Mouse (Mus musculus) retina, postnatal 7 days (tissue): ENCODE data around the gene Tmem115.

Source experiments
- DNase-seq: peaks from one replicate; pipeline ENCODE4 v3.0.0-alpha.2; 2012; ENCODE audit warnings: low read depth, low spot score

Tmem115 gene

DNA sequence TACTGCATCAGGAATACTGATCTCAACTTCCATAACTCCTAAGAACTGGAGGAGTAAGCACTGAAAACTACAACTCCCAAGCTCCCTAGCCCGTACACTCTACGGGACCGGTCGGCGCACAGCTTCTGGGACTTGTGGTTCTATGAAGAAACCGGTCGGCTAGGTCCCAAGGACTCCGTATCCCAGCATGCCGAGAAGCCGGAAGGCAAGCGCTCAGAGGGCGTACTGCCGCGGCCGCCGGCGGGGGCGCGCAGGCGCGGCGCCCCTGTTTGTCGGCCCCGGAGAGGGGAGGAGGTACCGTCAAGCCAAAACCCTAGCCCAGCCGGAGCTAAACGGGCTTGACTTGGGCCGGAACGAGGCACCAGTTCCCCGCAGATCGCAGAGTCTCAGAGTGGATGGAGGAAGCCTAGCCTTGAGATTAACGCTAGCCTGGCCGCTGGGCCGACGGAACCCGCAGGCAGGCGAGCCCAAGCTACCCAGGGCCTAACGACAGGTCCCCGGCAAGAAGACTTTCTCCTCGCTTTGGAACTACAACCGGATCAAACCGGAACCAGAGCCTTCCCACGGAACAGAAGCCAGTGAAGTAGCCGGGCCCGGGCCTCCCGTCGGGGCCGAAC, at the start of gene Tmem115:
Gene Tmem115, plus strand, starts transcription at position 155 of the 617 bp plus-strand sequence.
- DNase-seq: peak; percentile 88

DNA sequence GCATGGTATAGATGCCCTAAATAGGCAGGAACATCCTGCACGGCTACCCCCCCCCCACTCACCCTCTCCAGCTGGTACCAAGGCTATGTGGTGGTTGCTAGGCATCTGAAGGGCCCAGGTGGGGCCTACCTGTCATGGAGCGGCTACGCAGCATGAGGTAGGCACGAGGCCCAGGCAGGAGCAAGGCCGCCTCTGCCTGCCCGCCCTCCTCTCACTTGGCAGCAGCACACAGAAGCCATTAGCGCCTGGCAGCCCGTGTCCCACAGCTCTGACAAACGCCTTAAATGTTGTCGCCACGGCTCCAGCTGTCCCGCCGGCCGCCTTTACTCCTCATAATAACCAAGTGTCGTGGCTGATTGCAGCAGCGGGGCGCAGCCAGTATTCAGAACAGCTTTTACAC, 49.4 kb upstream of the Tmem115 start:
- DNase-seq: no peak

DNA sequence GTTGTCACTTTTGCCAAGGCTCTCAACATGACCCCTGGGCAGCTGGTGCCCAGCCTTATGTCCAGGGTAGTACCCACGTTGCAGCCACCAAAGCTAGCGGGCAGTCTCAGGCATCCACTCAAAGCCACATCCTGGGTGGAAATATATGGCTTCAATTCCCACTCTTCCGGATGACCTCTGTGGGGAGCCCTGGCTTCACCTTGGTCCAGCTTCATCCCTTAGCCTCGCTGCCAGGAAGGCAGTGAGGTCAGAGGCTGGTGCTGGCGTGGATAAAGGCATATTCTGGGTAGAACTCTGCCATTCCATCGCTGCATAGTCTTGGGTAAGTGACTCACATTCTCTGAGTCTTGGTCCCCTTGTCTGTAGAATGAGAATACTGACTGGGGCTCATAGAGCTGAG, 49.0 kb upstream of the Tmem115 start:
- DNase-seq: no peak

DNA sequence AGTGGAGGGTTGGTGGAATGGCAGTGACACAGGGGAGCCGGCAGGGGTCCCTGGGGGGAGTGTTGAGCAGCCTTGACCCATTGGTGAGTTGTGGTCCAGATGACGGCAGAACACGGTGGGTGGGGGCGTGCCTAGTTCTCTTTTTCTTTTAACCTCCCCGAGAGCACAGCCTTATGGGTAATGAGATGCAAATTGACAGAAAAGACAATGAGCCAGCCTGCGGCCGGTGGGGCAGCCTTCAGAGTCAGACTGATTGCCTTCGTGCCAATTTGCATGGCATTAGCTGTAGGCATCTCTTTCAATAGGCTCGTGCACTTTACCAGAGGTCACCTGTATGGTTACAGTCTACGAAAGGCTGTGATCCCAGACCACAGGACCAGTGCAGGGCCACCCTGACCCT, 47.7 kb upstream of the Tmem115 start:
- DNase-seq: no peak

DNA sequence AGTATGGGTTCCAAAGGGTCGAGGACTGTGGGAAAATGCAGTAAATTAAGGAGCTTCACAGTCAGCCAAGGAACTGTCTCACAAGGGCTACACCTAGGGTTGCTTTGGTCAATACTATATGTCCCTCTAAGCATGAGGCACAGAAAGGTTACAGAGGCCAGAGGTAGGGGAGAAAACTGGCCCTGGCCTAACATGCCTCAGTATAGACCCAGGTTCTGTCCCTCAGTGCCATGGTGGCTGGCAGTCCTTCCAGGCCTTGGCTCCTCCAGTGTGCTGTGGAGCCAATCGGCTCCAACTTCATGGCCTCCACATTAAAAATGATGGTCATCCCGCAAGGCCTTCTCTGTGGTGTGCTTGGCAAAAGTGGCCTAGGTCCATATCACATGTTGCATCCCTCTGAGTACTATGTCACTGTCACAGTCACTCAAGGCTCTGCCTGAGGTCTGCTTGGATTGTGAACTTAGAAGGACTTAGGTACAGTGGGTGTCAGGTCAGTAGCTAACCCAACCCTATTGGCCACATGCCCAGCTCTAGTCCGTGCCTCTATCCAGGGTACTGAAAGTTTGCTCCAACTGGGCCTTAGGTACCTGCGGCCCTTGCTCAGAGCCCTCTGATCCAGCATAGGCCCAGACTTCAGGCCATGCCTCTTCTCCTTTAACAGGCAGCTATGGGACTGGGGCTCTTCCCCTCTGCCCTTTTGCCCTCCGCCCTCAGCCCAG, 47.1 kb upstream of the Tmem115 start:
- DNase-seq: no peak

DNA sequence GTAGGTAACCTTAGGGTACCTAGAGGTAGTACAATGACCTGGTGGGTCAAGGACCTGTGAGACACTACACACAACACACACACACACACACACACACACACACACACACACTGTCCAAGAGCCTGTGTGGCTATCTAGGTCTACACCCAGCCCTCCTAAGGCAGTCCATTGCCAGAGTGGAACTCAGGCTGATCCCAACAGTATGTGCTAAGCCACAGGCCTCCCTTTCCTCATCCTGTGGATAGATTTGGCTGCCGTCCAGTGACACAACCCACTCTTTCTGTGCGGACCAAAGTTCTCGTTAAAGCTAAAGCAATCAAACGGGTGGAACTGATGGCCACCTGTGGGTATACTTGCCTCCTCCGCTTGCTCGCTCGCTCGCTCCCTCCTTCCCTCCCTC, 43.6 kb upstream of the Tmem115 start:
- DNase-seq: no peak

DNA sequence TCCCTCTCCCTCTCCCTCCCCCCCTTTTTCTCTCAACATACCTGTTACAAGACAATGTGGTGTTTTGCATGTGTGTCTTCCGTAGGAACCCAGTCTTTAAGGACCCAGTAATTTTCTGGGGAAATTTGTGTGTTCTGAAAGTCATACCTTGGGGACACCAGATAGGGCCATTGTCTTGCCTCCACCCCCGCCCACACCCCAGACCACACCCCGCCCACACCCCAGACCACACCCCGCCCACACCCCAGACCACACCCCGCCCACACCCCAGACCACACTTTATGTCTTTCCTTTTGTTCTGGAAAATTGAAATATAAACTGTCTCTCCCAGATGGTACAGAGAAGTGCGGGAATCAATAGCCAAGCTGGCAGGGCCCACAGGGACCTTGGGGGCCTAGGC, 43.1 kb upstream of the Tmem115 start:
- no peak for DNase-seq

DNA sequence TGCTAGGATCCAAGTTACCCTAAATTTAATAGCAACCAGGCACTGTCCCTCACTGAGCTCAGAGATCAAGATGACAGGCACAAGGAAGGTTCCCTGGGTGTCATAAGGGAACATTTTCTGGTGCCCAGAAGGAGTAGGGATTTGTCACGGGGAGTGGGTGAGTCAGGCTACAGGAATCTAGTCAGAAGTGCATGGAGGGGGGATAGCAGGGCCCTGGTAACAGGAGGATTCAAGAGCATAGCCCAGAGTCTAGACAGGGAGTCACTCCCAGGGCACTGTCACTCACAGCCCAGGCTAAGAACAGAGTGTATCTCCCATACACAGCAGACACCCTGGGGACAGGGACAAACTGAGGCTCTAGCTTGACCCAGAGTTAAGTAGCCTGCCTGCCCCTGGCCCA, 40.2 kb upstream of the Tmem115 start:
- no peak for DNase-seq

DNA sequence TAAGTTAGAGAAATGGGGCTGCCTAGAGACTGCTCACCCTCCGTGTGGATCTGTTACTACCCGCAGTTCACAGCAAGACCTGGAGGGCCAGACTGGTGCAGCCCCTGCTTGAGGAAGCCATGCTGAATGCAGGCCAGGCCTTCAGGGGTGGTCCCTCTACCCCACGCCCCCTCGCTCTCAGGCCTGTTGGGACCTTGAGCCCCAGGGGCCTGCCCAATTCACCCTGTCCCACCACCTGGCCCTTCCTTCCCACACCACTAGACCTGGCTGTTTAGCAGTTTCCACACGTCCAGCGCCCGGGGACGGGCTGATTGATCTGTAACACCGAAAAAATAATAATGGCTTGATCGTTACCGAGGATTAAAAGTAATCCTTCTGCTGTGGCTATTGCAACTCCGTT, 39.5 kb upstream of the Tmem115 start:
- DNase-seq: no peak

DNA sequence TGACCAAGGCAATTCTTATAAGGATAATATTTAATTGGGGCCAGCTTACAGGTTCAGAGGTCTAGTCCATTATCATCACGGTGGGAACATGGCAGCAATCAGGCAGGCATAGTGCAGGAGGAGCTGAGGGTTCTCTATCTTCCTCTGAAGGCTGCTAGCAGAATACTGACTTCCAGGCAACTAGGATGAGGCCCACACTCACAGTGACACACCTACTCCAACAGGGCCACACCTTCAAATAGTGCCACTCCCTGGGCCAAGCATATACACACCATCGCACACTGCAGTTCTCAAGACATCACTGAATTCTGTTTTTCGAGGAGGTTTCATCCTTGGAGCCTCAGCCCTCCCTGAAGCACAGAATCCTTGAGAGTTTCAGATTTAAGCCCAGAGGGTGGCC, 37.4 kb upstream of the Tmem115 start:
- no peak for DNase-seq

DNA sequence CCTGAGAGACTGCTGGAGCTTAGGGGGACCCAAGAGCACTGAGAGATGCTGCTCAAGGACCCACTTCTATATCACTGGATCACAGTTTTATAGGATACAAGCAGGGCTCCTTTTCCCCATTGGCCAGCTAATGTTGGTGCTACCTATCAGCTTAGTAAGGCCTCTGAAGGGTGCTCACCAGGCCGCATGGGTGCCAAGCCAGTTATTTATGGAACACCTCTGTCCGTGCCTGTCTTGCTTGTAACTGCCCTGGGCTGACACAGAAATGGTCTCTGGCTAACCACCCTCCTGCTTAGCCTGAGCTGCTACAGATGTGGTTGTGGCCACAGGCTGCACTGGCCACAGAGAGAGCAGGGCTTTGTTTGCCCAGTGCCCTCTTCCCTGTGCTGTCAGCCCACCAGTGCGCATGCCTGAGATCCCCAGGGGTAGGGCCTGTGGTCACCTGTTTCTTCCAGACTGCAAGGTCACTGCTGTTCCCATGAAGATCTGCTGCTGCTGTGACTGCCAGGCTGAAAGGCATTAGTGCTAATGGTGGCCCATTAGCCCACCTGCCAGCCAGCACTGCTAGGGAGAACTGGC, 32.9 kb upstream of the Tmem115 start:
- no peak for DNase-seq

DNA sequence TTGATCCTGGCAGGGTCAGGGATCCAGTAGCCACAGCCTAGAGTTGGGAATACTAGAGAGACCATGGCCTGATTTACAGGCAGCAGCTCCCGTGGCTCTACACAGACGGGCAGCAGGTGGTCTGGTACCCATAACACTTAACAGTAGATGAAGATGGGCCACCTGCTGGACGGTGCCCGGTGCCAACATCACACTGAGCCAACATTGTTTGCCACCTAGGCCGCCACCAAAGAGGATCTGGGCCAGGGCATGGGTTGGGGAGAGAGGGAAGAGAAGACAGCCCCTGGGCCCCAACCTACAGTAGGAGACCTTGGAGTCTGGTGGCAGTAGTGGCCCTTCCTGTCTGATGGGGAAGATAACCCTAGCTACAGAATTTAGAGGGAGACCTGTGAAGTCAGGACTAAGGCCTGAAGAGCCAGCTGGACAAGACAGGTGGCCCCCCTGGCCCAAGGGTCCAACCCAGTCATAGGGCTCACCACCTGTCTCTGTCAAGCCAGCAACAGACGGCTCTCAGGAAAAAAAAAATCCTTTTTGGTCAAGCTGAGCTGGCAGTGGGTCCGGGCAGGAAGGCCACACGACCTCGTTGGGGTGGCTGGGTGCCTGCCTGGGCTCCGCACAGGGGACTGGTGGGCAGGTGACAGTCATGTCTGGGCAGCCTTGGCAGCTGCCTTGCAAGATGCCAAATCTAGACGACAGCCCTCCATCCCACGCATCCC, 31.5 kb upstream of the Tmem115 start:
- no peak for DNase-seq

DNA sequence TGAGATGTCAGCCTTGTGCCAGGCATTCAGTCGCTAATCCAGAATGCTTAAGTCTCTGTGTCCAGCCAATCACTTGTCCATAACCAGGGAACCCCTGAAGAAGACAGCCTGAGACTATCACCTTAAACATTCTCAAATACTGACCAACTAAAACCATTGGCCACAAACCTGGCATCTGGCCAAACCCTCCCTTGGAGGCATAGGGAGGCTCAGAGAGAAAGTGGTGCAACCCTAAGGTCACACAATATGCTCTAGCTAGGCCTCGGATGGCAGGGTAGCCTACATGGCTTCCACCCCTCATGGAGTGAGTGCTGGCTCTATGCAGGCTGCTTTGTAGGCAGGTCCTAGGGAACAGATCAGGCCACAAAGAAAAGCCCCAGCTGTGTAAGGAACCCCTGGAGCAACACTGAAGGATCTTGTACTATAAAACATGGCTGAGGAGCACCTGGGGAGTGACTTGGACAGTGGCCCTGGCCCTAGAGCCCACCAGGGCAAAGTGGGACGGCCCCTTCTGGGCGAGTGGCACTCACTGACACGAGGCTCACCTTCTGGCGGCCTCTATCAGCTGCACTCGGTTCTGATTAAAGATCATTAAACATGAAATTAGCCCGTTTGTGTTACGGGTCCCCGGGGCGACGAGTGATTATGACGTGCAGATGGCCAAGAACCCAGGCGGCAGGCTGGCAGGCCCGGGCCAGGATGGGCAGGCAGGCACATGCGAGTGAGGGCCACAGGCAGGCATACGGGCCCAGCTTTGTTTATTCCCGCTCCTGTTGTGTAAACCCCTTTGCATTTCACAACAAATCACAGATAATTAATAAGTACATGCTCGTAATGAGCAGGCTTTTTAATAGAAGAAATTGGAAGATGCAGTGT, 28.8 kb upstream of the Tmem115 start:
- DNase-seq: no peak

DNA sequence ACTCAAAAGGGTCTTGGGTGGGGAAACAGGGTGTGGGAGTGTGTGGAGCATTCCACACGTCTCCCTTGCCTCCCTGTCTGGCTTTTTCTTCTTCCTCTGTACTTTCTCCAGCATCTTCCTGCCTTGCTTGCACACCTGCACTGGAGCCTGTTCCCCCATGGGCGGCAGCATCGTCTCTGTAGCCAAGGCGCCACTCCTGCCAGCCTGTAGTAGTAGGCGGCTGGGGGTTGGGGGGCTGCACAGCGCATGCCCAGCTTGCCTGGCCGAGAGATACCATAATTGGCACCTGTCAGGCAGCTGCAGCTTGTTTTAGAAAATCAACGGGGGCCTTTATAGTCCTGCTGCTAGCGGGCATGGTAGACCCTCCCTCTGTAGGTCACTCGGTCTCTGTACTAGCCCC, 25.5 kb upstream of the Tmem115 start:
- no peak for DNase-seq

DNA sequence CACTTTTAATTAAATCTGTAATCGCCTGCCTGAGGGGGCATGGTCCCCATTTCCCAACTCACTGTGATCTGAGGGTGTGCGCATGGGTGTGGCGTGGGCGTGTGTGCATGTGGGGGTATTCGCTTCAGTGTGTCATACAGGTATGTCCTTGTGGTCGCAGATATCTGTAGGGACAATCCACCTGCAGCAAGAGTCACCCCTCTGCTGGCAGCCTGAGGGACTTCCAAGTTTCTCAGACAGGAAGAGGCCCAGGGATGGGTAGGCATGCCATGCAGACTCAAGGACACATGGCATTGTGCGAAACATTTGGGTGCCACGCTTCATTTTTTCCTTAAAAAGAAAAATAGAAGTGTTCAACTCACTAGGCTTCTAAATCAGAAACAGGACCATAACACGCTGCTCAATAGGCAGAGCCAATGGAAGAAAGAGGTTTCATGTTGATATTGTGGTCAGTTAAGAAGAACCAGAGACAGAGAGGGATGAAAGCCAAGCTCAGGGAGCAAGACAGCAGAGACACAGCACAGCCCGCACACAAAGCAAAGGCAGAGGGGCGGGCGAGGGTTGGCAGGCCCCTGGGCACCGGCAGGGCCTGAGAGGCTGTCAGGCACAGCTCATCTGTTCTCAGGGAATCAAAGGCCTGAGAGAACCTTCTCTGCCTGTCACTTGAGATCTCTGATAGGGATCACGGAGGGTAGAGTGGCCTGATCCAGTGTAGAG, 23.2 kb upstream of the Tmem115 start:
- DNase-seq: no peak

DNA sequence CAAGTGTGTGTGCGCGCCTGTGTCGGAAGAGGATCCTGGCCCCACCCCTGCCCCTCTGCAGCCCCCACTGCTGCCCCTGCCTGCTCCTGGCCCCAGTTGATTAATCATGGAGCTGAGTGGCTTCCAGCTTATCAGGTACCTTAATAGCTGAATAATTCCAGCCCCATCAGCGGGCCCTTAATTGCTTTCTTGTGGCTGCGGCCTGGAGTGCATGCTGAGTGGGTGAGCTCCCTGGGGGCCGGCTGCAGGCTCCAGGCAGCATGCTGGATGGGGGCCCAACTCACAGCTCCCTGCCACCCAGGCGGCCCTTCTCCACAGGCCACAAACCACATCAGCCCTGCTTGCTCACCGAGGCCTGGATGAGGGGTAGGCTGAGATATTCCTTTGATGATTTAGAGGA, 22.3 kb upstream of the Tmem115 start:
- no peak for DNase-seq

DNA sequence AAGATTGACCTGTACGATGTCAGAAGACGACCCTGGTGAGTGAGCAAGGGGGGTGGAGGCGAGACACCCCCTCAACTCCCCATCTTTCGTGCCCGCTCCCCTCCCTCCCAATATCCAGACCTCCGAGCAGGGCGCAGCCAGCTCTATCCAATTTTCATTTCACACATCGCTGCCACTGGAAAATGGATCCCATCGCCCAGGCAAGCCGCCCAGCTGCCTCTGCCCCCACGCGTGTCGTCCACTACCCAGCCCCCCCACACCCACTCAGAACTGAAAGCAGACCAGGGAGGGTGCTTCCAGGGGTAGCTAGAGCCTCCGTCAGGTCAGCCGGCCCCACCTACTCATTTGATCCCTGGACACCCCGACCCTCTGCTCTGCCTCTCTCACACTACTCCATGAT, 21.4 kb upstream of the Tmem115 start:
- no peak for DNase-seq

DNA sequence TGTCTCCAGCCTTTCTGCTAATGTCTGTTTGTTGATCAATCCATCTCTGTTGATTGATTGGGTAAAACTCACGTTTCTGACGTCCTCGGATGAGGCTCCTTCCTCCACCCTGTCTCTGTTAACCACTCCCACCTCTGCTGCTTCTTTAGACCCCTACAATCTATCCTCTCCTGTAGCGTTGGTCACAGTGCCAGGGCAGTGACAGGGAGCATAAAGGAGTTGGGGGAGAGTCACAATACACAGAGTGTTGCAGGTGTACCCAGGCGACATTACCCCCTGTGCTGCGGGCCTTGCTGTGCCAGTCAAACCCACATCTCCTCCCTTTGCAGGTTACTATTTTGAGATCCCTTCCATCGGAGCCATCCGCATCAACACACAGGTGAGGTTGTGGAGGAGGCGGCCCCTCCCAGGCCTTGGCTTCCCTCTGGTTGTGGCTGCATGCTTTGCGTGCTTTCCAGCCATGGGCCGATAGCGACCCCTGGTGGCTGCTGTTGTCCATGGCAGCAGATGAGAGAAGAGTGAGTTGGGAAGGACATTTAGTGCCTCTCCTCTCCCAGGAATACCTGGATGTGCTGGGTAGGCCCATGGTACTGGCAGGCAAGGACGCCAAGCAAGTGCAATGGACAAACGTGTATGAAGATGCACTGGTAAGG, 19.3 kb upstream of the Tmem115 start:
- DNase-seq: peak; percentile 83

DNA sequence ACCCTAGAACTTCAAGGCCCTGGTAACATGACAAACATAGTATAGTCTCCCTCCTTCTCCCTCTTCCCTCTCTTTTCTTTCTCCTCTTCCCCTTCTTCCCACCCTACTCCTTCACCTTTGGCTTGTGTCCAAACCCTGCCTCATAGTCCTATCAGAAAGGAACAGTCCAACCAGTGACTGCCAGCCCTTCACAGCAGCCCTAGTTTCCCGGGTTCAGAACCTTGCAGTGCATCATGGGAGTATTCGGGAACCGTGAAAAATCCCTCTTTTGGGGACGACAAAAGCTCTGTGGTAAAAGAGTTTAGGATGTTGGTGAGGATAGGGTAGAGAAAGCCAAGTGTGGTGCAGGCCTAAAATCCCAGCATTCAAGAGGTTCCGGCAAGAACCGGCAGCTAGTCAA, 13.4 kb upstream of the Tmem115 start:
- DNase-seq: no peak

DNA sequence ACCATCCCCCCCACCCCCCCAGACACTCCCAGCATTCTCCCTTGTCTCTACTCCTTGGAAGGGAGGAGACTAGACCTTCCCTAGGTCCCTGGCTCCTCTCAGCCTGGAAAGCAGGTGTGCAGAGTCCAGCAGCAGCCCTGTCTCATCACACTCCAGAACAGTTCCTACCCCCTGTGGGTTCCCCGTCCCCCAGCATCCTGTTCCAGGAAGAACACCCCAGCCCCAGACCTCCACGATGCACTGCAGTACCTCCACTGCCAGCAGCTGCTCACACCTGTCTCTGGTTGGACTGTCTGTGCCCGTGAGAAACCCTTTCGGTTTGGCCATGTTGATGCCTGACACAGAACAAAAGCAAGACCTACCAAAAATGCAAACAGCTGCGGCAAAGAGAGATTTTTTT, 12.6 kb upstream of the Tmem115 start:
- no peak for DNase-seq
